Mouse (Mus musculus): ENCODE data around the gene Olfr104-ps.

Gene Olfr104-ps

DNA sequence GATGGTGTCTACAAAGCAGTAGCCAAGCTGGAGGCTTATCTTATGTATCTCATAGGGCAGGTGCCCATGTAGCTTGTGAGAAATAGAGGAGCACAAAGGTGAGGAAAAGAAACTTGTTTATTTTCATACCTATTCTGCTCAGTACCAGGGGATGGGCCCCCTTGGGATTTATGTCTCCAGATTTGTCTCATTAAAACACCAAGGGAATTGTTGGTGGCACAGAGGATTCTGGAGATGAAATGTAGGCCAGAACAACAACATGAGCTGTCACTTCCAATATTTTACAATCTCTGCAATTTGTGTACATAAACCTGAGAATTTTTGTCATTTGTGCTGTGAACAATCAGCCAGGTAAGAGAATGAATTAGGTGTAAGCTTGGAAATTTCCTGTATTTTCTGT is at the start of gene Olfr104-ps:
Gene Olfr104-ps, plus strand, starts transcription at position 301 of the 400 bp plus-strand sequence.
- DNase-seq (ENCODE audit: low read depth): no peak

DNA sequence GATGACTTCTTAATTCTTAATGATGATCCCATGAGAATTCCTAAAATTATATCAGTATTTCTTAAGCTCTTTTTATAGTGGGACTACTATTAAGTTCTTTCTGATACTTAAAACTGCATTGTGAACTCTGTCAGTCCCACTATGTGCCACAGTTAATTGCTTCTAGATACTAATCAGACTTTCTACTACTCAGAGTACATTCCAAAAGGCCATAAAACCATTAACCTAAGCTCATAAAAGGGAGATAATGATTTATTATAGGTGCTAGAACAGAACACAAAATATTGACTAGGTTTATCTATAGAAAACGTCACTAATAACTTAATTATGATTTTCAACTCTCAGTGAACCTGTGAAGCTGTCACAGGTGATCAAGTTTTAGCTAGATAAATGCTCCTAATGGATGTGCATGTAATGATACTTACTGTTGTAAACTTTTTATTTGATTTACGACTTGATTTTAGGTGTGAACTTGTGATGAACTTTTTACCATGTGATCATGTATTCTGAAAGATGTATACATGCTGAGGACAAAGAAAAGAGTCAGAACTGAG is 49.2 kb upstream of the Olfr104-ps start:
- DNase-seq (ENCODE audit: low read depth): no peak

DNA sequence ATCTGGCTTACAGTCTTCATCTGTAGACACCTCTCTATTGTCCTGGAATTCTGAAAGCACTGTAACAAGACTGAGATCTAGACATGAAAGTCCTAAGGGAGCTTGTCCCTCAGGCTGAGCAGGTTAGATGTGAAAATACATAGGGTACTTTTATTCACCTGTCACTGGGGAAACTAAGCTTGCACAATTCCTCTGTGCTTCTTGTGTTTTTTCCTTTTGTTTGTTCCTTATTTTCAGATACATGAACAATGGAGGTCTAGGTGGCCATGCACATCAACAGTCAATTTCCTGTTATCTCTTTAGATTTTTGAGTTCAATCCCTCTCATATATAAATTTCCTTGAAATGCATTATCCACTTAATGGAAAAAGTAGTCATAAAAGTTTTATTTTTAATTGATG is 42.4 kb upstream of the Olfr104-ps start, which contains the start of gene Olfr102:
Gene Olfr102, minus strand, starts transcription at position 101 of the 400 bp plus-strand sequence.
- no peak for DNase-seq (ENCODE audit: low read depth)

DNA sequence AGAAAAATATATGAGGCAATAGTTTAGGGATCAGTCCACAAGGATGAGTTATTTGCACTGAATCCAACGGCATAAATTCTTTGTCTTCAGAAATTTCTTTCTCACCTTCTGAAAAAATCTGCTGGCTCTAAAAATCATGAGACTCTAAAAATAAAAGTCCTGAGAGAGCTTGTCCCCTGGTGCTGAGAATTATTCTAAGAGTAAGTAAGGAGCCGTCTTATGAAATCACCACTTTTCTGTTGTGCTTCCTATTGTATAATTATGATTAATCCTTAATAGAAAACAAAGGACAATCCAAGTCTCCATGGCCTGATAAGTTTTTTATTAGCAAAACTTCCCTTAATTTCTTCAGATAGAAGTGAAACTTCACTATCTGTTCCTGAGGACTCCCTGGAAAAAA is 19.8 kb upstream of the Olfr104-ps start, which contains the start of gene Olfr103:
Gene Olfr103, minus strand, starts transcription at position 101 of the 400 bp plus-strand sequence.
- DNase-seq (ENCODE audit: low read depth): no peak

DNA sequence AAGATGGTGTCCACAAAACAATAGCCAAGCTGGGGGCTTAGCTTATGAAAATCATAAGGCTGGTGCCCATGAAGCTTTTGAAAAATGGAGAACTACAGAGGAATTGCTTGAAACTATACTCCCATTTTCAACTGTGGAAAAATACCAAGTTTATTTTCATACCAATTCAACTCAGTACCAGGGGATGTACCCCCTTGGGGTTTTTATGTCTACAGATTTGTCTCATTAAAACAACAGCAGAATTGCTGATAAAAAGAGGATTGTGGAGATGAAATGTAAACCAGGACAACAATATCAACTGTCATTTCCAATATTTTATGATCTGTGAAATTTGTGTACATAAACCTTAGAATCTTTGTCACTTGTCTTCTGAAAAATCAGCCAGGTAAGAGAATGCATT is 19.4 kb downstream of the Olfr104-ps start, which contains the start of gene Olfr105-ps:
Gene Olfr105-ps, plus strand, starts transcription at position 301 of the 400 bp plus-strand sequence.
- DNase-seq (ENCODE audit: low read depth): no peak

DNA sequence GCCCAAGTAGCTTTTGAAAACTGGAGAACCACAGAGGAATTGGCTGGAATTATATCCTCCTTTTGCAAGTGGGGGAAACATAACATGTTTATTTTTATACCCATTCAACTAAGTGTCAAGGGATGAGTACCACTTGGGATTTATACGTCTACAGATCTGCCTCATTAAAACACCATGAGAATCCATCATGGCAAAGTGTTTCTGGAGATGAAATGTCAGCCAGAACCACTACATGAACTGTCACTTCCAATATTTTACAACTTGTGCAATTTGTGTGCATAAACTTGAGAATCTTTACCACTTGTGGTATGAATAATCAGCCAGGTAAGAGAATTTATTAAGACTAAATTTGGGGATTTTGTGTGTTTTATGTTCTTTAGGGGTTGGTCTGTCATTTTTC is 30.7 kb downstream of the Olfr104-ps start, which contains the start of gene Olfr106-ps:
Gene Olfr106-ps, plus strand, starts transcription at position 301 of the 400 bp plus-strand sequence.
- no peak for DNase-seq (ENCODE audit: low read depth)

DNA sequence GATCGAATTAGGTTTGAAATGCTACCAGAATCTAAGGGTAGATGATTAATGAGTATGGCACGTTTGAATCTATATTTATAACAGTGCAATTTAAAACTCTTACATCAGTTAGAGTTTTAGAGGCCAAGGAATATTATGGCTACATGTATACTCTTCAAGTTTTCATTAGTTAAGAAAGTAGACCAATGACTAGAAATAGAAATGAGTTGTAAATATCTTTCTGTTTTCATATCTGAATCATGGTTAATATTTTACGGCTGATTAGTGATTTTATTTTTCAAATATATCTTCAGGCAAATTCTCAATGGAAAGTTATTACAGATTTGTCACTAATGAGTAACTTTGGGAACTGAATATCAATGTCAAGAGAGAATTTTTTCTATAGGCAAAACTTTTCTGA is 39.5 kb downstream of the Olfr104-ps start, which contains the start of gene Olfr107:
Gene Olfr107, plus strand, starts transcription at position 301 of the 400 bp plus-strand sequence.
- DNase-seq (ENCODE audit: low read depth): no peak

DNA sequence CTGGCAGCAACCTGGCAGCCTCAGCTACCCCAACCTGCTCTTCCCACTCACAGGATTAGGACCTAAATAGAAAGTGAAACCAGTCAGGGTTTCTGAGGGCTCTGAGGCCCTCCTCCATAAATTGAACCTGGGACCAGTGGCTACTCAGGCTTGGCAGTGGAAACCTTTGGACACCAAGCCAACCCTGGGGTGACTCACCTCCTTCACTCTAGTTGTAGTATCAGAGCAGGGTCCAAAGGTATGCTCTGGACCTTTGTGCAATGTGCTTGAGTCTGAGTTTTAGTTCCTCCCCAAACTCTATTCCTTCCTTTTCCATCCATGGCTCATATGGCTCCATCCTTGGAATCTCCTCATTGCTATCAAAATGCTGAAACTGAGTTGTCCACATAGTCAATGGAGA is 54.0 kb downstream of the Olfr104-ps start:
- DNase-seq (ENCODE audit: low read depth): no peak
